Mouse (Mus musculus): ENCODE measurements around the gene 9330182L06Rik.

DNA sequence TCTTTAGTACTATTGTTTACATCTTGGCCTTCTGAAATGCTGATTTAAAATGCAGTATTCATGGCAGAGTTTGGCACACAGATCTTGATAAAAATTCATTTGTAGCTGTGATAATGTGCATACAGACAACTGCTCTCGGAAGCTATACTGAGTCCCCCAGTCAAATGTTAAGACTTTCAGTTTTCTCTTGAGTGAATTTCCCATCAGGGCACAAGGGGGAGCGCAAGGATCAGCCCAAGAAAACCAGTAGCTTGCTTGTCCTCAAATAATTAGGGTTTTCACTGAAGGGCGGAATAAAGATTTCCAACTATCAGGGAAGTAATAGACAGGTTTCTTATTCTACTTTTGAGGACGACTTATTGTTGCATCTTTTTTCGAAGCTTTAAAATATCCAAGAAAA lies 183.7 kb downstream of the 9330182L06Rik start:
- no peak for TF ChIP-seq CTCF (IDR thresholded peaks at IDR 0.05; ENCODE audit: control insufficient read depth, insufficient read depth, insufficient replicate concordance, low read depth, low read length)
- no peak for TF ChIP-seq POLR2A (IDR thresholded peaks at IDR 0.05; ENCODE audit: control insufficient read depth, low read depth, low read length)

All from testis, adult 2 months (tissue).